Mouse (Mus musculus) forebrain, embryonic 15.5 days (tissue): ENCODE data around the gene Slc38a2. TPM values are rescaled to one million over a fixed set of nuclear protein-coding genes. Genes with fewer than 3 reads are reported as not detected.

Experiments used
- ATAC-seq: fragments of 200-750 bp; cut with Nextera tagmentation; replicated peaks from 2 replicates; pipeline ENCODE4 v1.8.0; 2017; ENCODE audit warnings: mild to moderate bottlenecking, moderate TSS enrichment, moderate library complexity
- H3K27ac ChIP-seq: fragments of 300-500 bp; sonication (generic); replicated peaks from 2 replicates; pipeline ENCODE4 v1.5.1; 2015; ENCODE audit warnings: mild to moderate bottlenecking, inconsistent platforms
- H3K27me3 ChIP-seq: fragments of 300-500 bp; sonication (generic); 2 replicates; pipeline ENCODE4 v1.6.1; 2015; ENCODE audit warnings: inconsistent platforms
- H3K36me3 ChIP-seq: fragments of 300-500 bp; sonication (generic); 2 replicates; pipeline ENCODE4 v1.6.1; 2015; ENCODE audit warnings: mild to moderate bottlenecking, inconsistent platforms
- H3K4me1 ChIP-seq: fragments of 300-500 bp; sonication (generic); 2 replicates; pipeline ENCODE4 v1.6.1; 2015; ENCODE audit warnings: inconsistent platforms
- H3K4me2 ChIP-seq: fragments of 300-500 bp; sonication (generic); replicated peaks from 2 replicates; pipeline ENCODE4 v1.6.1; 2015; ENCODE audit warnings: mild to moderate bottlenecking, inconsistent platforms
- H3K4me3 ChIP-seq: fragments of 300-500 bp; sonication (generic); 2 replicates; pipeline ENCODE4 v1.5.1; 2015; ENCODE audit warnings: mild to moderate bottlenecking, inconsistent platforms
- H3K9ac ChIP-seq: fragments of 300-500 bp; sonication (generic); replicated peaks from 2 replicates; pipeline ENCODE4 v1.6.1; 2015; ENCODE audit warnings: mild to moderate bottlenecking, inconsistent platforms
- H3K9me3 ChIP-seq: fragments of 300-500 bp; sonication (generic); 2 replicates; pipeline ENCODE4 v1.6.1; 2016; ENCODE audit warnings: inconsistent platforms
- WGBS: fragments of 180-500 bp; shearing (Covaris S2); methylation state at CpG from one replicate; pipeline ENCODE4 v1.1.7; 2015; ENCODE audit warnings: mixed read lengths; 5-methylcytosine and 5-hydroxymethylcytosine counted together
- polyA plus RNA-seq: library from polyadenylated mRNA; unstranded; fragments of >200 nt; fragmentation: Nextera tagmentation; extraction: Ambion mirVana; gene quantifications from 2 replicates; pipeline ENCODE4 v1.2.1, GENCODE M21; 2015

The Slc38a2 gene
- polyA plus RNA-seq, 1 experiment from 2014 or later: 157 TPM

DNA sequence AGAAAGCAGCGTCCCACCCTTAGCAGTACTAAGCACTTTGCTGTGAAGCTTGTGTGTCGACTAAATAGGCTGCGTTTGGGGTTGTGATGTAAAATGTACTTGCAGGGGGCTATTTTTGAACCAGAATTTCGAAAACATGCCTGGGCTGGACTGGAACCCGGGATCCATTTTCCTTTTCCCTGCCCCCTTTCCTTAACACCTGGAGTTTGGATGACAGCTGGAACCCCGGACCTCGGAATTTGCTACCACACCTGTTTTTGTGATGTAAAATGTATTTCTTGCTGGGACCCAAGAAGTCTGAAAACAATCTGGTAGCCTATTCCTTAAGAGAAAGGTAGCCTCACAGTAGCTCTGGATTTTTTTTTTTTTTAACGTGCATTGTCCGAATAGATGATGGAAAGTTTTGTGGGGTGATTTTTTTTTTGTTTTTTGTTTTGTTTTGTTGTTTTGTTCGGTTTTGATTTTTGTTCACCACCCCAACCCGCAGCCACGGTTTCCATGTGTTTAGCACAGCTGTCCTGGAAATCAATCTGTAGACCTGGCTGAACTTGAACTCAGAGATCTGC, 3.0 kb upstream of the Slc38a2 start:
- Histone ChIP-seq H3K4me1 (peaks cover 15% of the 10 kb centered on the region), H3K27me3 (no peaks in the 10 kb centered on the region), H3K27ac (no peak overlapping the region), H3K36me3 (peaks cover 6% of the 10 kb centered on the region), H3K4me2 (no peak overlapping the region), H3K4me3 (no peak overlapping the region), H3K9ac (no peak overlapping the region), H3K9me3 (no peaks in the 10 kb centered on the region)
- WGBS: 89% methylated on average over 12 of the region's 12 CpGs
- ATAC-seq: no peak

DNA sequence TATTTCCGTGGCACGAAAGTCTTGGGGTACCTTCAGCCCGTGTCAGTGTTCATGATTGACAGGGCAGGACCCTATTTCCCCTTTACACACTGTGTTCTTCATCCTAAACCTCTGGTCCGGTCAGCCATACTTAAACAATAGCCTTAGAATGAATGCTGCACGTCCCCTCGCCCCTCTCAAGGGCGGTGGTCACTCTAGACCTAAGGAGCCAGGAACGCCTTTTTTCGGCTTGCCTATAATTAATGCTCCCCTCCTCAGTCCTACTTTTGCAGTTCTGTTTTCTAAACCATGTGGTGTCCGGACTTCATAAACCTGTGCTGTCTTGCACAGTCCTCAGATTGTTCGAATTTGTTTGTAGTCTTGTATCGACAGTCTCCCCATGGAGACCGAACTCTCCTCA, 1.2 kb upstream of the Slc38a2 start:
- no peaks in the 10 kb centered on the region for H3K9me3 ChIP-seq
- peak overlapping the region; percentile 86 for H3K4me2 ChIP-seq
- no peak for ATAC-seq
- H3K9ac ChIP-seq: no peak overlapping the region
- peak overlapping the region; percentile 75; the same call in 1 of the 2 replicates for H3K4me3 ChIP-seq
- WGBS: 36% methylated on average over 13 of the region's 13 CpGs
- H3K4me1 ChIP-seq: peaks cover 33% of the 10 kb centered on the region
- peaks cover 14% of the 10 kb centered on the region for H3K36me3 ChIP-seq
- H3K27ac ChIP-seq: no peak overlapping the region
- no peaks in the 10 kb centered on the region for H3K27me3 ChIP-seq

DNA sequence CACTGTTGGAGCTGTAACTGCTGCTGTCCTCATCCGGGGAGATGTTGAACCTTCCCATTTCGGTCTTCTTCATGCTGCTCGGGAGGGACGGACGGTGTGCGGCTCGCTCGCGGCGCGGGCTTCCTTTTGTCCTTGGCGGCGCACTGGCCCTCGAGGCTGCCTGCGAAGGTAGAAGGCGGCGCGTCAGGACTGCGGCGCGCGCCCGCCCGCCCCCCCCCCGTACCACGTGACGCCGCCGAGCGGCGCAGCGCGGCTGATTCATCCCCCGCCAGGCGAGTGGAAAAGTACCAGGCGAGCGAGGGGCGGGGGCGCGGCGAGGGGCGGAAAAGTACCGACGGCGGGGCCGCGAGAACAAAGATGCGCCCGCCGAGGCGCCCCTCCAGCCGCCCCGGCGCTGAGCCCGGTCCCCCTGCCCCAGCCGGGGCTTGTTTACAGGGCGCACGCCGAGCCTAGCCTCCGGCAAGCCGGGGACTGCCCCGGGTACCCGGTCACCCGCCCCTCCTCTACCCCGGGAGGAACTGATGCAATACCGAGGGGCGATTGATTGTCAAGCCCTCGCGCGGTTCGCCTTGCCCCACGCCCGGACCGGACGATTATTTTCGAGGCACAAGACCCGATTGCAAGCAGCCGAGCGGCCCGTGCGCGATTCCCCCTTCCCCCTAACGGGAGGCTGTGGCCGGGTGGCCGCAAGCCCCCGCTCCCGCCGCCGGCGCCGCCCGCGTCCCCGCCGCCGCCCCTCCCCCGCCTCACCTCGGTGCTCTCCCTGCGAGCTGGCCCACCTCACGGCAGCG, 677 bp downstream of the Slc38a2 start:
- Histone ChIP-seq H3K9me3 (no peaks in the 10 kb centered on the region), H3K4me2 (peak overlapping the region; percentile 86), H3K4me3 (peak overlapping the region; percentile 75), H3K27me3 (no peaks in the 10 kb centered on the region), H3K4me1 (peaks cover 49% of the 10 kb centered on the region), H3K36me3 (peaks cover 32% of the 10 kb centered on the region), H3K9ac (peak overlapping the region; percentile 99), H3K27ac (peak overlapping the region; percentile 100)
- ATAC-seq: peak; percentile 87
- under 1% methylated on average over 76 of the region's 101 CpGs for WGBS

DNA sequence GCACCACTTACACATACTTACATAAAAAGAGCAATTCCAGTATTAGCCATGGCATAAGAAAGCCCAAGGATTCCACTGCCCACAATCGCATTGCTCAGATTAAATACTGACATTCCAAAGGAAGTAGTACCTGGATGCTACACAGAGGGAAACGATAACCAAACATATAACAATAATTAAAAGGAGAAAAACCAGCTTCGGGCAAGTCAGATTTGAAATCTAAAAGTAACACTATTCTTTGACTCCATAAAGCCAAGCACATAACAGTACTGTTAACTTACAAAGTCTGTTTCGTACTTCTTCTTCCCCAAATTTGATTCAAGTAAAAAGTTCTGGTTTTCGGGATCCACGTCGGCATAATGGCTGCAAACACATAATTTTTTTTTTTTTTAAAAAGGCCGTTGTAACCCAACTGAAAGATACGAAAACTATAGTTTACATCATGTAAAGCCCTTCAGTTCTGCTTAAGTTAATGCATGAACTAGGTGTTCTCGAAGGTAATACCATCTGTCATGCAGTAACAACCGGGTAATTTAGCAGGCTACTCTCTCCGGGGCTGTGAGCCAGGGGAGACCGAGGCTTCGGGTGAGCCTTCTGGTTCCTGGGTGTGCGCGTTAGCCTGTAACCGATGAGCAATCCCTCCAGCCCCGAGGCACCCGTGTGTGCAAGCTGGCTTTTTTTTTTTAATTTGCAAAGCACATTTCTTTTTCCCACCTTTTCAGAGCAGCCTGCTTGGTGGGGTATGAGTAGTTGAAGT, 1.5 kb downstream of the Slc38a2 start:
- Histone ChIP-seq H3K4me3 (peak overlapping the region; percentile 75), H3K9me3 (no peaks in the 10 kb centered on the region), H3K36me3 (peaks cover 40% of the 10 kb centered on the region), H3K4me2 (peak overlapping the region; percentile 86), H3K9ac (peak overlapping the region; percentile 99), H3K27ac (peak overlapping the region; percentile 100), H3K4me1 (peaks cover 57% of the 10 kb centered on the region), H3K27me3 (no peaks in the 10 kb centered on the region)
- ATAC-seq: no peak; the same call in 1 of the 2 replicates
- 17% methylated on average over 19 of the region's 19 CpGs for WGBS

DNA sequence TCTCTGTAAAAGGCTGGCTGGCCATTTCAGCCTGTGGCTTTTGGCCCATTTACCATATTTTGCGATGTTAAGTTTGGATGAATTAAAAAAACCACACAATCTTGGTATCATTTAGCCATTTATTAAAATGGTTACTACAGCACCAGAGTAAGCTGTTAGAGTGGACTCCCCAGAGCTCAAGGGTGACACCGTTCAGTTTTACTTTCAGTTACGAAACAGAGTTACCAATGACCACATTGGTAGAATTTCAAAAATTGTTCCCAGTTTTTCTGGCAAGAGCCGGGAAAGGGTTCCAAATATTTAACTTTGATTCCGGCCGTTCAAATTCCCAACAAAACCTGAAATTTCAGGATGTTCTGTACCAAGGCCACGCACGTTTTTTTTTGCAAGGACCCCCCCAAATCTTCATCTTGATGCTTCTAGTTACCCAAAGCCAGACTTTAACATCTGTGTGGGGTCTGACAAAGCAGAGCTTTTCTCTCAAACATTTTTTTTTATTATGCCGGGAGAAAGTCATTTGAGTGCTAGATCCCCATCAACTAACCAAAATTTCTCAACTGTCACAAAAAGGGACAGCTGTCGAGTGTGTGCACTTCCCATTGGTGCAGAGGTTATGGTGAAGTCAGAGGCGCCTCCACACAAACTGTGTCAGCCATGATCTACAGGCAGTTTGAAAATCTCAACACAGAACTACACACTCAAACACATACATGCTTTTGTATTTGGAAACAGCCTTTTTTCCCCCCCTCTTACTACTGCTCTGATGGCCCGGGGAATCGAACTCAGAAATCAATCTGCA, 2.8 kb downstream of the Slc38a2 start:
- no peak for ATAC-seq
- H3K9ac ChIP-seq: peak overlapping the region; percentile 99
- no peaks in the 10 kb centered on the region for H3K27me3 ChIP-seq
- WGBS: 64% methylated on average over 13 of the region's 13 CpGs
- peaks cover 54% of the 10 kb centered on the region for H3K36me3 ChIP-seq
- peak overlapping the region; percentile 75 for H3K4me3 ChIP-seq
- peak overlapping the region; percentile 86 for H3K4me2 ChIP-seq
- no peaks in the 10 kb centered on the region for H3K9me3 ChIP-seq
- peaks cover 57% of the 10 kb centered on the region for H3K4me1 ChIP-seq
- no peak overlapping the region for H3K27ac ChIP-seq

DNA sequence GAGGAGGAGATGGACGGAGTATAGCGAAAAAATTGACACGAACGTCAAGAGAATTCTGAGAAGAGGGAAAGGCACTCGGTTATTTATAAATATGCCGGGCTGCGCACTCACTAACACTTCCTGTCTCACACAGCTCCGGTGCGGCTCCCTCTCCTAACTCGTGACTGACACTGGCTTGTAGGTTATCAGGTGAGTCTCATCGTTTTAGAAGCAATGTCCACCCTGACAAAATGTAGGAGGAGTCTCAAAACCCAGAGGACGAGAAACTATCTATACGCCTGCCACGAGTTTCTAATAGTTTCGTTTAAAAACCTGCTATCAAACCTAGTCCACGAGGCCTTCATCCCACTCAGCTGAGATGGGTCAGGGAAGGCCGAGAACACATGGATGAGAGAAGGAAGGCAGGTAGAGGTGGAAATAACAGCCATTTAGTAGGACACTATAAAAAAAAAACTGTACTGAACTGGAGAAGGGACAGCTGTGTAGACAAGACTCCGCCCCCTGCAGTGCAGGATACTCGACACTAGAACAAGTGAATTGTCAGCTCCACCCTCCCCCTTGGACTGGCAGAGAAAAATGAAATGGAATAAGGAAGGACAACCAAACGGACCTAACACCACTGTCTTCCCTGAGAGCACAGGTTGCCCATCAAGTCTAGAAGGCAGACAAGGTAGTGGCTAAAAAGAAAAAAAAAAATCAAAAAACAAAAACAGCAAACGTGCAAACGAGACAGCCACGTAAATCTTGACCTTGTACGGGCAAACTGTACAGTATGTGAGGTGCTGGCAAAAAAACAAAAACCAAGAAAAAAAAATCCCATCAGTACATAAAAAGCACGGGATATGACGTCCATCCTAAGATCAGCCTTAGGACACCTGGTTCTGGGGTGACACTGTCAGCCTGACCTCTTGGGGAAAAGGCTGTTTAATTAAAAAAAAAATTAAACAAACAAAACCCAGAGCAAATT, 3.8 kb downstream of the Slc38a2 start:
- peak overlapping the region; percentile 75 for H3K4me3 ChIP-seq

DNA sequence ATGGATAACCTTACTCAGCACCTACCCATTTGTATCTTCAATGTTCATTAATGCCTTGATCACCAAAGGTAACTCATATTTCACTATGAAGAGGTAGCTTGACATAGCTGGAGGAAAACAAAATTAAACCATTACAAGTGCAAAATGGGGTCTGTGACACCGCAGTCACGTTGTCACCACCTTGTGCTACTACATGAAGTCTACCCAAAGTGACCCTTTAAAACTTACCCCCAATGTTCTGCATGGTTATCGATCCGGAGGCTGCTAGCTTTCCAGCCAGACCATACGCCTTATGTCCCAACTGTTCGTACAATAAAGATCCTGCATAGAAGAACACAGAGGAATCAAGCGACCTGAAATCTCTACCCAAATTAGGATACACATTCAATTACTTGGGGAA, 4.5 kb downstream of the Slc38a2 start:
- Histone ChIP-seq H3K36me3 (peaks cover 71% of the 10 kb centered on the region), H3K9me3 (no peaks in the 10 kb centered on the region), H3K4me1 (peaks cover 47% of the 10 kb centered on the region), H3K27me3 (no peaks in the 10 kb centered on the region), H3K4me3 (no peak overlapping the region), H3K4me2 (no peak overlapping the region), H3K27ac (no peak overlapping the region), H3K9ac (no peak overlapping the region)
- 91% methylated on average over 7 of the region's 7 CpGs for WGBS
- ATAC-seq: no peak

More for the DNA sequence above, 3.8 kb downstream of the Slc38a2 start:
- Histone ChIP-seq H3K36me3 (peaks cover 63% of the 10 kb centered on the region), H3K27ac (no peak overlapping the region), H3K27me3 (no peaks in the 10 kb centered on the region), H3K4me2 (peak overlapping the region; percentile 86), H3K4me1 (peaks cover 54% of the 10 kb centered on the region), H3K9me3 (no peaks in the 10 kb centered on the region), H3K9ac (peak overlapping the region; percentile 99; the same call in 1 of the 2 replicates)
- WGBS: 75% methylated on average over 26 of the region's 26 CpGs
- ATAC-seq: no peak

DNA sequence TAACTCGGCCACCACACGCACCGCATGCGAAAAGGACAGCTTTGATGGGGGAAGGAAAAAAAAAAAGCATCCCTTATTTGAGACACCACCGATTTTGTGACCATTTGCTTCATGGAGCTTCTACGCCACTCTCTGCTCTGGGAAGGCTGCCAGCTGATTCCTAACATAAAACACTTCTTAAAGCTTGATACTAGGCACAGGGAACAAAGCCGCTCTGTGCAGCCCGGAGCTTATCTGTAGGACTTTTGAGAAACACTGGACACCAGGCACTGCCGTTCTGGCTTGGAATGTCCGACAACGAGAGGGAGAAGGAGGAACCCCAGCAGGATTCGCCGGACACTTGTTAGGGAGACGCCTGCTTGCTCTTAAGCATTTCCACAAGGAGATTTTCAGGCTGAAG, 5.8 kb downstream of the Slc38a2 start:
- no peak overlapping the region for H3K4me2 ChIP-seq
- H3K27me3 ChIP-seq: no peaks in the 10 kb centered on the region
- peaks cover 81% of the 10 kb centered on the region for H3K36me3 ChIP-seq
- H3K4me1 ChIP-seq: peaks cover 52% of the 10 kb centered on the region
- H3K9ac ChIP-seq: no peak overlapping the region
- 63% methylated on average over 14 of the region's 14 CpGs for WGBS
- no peak for ATAC-seq
- no peak overlapping the region for H3K4me3 ChIP-seq
- no peak overlapping the region for H3K27ac ChIP-seq
- no peaks in the 10 kb centered on the region for H3K9me3 ChIP-seq

DNA sequence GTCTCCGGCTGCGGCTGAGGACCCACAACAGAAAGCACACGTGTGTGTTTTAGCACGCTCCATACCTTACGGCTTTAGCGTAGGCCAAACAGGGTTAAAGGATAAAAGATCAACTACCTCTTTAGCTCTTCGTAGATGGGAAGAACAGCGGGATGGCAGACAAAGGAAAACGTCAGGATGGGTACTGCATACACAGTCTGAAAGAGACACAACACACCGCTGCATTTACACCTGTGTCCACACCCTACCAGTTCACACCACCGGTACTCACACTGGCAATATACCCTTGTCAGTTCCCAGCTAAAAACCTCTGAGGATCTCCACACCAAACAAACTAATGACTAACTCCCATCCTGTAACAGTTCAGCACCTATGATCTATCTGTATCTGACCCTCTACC, 7.1 kb downstream of the Slc38a2 start:
- H3K4me2 ChIP-seq: no peak overlapping the region
- peaks cover 52% of the 10 kb centered on the region for H3K4me1 ChIP-seq
- H3K36me3 ChIP-seq: peaks cover 84% of the 10 kb centered on the region
- H3K9me3 ChIP-seq: no peaks in the 10 kb centered on the region
- ATAC-seq: no peak
- no peak overlapping the region for H3K4me3 ChIP-seq
- H3K27me3 ChIP-seq: no peaks in the 10 kb centered on the region
- no peak overlapping the region for H3K27ac ChIP-seq
- WGBS: 92% methylated on average over 11 of the region's 11 CpGs
- no peak overlapping the region for H3K9ac ChIP-seq

DNA sequence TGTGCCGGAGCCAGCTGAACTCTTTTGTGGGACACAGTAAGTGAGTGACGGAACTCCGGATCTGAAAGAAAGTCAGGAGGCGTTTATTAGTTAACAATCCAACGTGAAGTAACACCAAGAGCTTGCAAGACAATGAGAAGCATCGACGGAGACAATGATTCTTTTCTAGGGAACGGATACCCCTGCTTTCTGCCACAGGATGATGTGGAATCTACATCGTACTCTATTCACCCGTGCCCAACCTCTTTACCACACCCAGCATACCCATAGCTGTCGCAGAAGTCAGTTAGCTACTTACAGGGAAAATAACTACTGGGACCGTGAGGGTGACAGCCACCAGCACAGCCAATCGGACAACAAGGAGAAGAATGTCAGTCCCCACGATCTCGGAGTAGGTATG, 8.1 kb downstream of the Slc38a2 start:
- no peak for ATAC-seq
- H3K4me1 ChIP-seq: peaks cover 42% of the 10 kb centered on the region
- 92% methylated on average over 15 of the region's 15 CpGs for WGBS
- H3K27ac ChIP-seq: no peak overlapping the region
- no peaks in the 10 kb centered on the region for H3K9me3 ChIP-seq
- no peak overlapping the region for H3K4me2 ChIP-seq
- H3K4me3 ChIP-seq: no peak overlapping the region
- H3K36me3 ChIP-seq: peaks cover 86% of the 10 kb centered on the region
- H3K9ac ChIP-seq: no peak overlapping the region
- no peaks in the 10 kb centered on the region for H3K27me3 ChIP-seq

DNA sequence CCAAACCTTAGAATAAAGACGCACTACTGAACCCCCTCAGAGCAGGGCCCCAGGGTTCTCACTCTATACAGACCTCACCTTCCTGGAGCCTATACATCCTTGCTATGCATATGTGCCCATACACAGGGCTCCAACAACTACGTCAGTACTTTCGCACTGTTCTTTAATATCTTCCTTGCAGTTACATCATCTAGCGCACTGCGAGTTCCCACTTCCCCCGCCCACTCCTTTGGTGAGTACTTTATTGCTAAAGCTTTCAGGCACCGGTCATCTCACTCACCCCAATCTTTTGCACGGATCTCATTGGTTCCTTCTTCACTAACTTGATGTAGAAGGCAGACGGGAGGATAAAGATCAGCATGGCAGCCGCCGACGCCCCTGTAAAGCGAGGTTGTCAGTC, 8.7 kb downstream of the Slc38a2 start:
- WGBS: 92% methylated on average over 13 of the region's 13 CpGs
- no peak overlapping the region for H3K27ac ChIP-seq
- no peak overlapping the region for H3K4me2 ChIP-seq

More for the DNA sequence above, 8.7 kb downstream of the Slc38a2 start:
- H3K9ac ChIP-seq: no peak overlapping the region
- H3K4me1 ChIP-seq: peaks cover 36% of the 10 kb centered on the region
- ATAC-seq: no peak
- no peaks in the 10 kb centered on the region for H3K27me3 ChIP-seq
- no peaks in the 10 kb centered on the region for H3K9me3 ChIP-seq
- H3K36me3 ChIP-seq: peaks cover 86% of the 10 kb centered on the region
- H3K4me3 ChIP-seq: no peak overlapping the region
